Mouse (Mus musculus) cerebellum, adult 2 months (tissue): ENCODE data around the gene Igfbp4.

Experiments
- CTCF ChIP-seq: fragments of 200-500 bp; IDR thresholded peaks from 2 replicates; pipeline ENCODE4 v1.5.1; 2011; ENCODE audit warnings: low read depth, mild to moderate bottlenecking, control low read depth, low read length, moderate library complexity, borderline replicate concordance; ENCODE audit not compliant: insufficient read depth
- POLR2A ChIP-seq: fragments of 200-500 bp; IDR thresholded peaks from 2 replicates; pipeline ENCODE4 v1.6.1; 2011; ENCODE audit warnings: low read length, control low read depth, borderline replicate concordance; ENCODE audit not compliant: insufficient read depth

DNA sequence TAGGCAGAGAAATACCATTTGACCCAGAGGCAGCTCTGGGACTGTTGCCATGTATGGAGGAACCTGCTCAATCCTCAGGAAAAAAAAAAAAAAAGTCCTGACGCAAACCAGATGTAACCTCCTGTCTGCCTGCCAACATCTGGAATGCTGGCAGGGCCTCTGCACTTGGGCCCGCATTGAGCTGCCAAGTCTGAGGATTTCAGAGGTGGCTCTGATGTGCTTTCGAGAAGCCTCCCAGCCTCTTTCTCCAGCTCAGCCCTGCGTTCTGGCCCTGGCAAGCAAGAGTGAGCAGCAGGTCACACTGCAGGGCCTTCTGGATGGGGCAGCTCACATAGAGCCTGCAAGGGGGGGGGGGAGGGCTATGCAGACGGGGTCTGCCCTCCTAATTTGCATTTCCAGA is 6.1 kb downstream of the Igfbp4 start:
- no peak for TF ChIP-seq POLR2A
- no peak for TF ChIP-seq CTCF
